Mouse (Mus musculus): Measurements from ENCODE around the gene Ksr1.

Gene Ksr1

DNA sequence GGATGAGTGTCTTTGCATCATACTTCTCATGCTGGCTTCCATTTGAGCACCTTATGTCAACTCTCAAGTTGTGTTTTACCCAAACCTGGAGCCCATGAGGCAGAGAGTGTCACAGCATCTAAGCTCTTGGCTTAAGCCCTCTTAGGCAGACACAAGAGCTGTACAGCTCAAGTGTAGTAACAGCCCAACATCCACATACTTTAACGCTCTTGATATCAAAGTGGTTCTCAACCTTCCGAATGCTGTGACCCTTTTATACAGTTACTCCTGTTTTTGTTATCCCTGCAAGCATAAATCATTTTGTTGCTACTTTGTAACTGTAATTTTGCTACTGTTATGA is 80.0 kb downstream of the Ksr1 start:
- DNase-seq (ENCODE audit: low read depth) = no peak

DNA sequence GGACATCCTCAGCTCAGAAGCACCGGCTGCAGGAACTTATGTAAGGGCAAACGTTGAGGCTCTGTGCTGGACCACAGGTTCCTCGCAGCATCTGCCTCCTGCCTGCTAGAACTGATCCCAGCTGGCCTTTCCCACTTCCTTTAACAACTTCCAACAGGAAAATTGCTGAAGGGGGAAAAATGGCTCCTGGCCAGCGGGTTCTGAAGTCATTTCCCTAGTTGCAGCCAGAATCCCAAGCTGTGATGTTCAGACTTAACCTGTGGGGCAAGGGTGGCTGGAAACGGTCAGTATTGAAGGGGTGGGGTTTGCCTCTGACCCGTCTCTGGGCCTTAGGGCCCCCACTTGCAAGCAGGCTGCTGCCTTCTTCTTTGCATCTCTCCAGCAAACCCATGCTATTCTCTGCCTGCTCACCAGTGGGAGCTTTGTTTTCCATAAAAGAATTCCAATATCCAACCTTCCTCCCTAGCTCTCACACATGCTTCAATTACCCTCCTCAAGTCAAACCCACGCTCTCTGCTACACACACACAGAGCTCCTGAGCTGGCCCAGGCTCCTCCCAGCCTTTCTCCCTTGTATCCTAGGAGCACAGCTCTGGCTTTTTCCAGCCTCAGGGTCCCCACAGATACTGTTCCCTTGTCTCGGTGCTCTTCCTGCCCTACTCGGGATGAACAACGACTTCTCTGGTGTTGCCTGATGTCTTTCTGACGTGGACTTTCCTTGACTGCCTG is 80.6 kb downstream of the Ksr1 start:
- no peak for DNase-seq (ENCODE audit: low read depth)

DNA sequence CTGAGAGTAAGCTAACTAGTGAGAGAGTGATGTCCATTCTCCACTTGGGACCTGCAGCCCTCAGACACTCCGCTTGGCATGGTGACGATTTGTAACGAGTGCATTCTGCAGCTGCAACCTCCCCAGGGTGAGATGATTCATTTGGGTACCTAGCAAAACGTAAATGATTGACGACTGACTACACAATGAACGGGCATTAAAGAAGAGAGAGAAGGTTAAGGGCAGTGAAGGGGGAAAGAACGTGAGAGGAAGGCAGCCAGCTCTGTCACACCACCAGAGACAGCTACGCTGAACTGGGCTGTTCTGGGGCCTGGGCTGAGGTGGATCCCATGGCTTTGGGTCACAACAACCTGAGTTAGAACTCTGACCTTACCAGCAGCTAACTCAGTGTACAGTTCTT is 81.9 kb downstream of the Ksr1 start:
- no peak for DNase-seq (ENCODE audit: low read depth)

DNA sequence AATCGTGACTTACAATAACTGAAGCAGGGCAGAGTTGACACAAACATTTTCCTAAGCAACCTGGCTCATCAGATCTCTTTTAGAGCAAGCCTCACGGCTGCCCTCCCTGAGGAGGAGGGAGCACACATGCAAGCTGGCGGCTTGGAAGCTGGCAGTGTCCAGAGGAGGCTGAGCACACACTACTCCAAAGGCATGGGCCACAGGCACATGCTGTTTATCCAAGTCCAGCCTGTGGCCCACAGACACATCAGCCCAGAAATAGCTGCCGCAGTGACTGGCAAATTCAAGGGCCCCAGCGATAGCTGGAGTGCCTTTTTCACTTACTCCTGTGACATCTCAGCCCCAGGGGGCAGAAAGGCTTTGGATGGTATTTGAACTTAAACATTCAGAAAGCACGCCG is 82.6 kb downstream of the Ksr1 start:
- no peak for DNase-seq (ENCODE audit: low read depth)

DNA sequence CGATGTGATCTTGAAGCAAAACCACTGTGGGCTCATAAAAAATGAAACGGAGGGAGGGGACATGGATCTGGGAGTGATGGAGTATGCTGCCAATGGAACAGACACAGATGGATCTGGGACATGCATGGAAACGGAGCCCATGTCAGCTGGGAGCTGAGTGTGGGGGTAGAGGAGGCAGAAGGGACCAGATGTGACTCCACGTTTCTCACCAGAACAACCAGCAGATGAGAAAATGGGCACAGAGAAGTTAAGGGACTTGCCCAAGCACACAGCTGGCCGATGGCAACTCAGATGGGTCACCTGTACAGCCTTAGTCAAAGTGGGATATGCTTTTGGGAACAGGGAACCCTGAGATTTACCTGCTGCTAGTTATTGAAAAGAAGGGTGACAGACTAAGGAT is 83.3 kb downstream of the Ksr1 start:
- DNase-seq (ENCODE audit: low read depth) = no peak

DNA sequence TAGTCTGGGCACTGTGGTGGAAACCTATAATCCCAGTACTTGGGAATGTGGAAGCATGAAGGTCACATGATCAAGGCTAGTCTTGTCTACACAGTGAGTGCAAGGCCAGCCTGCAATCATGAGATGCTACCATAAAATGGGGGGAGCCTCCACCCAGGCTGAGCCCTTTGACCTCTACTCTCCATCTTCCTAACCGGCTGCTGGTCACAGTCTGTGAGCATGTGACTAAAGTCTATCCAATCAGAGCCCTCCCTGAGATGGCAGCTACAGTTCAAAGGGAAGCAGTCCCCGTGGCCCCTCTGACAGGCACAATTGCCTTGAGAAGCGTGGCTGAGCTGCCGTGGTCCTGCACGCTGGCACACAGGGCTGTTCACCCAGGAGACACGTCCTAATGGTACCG is 84.4 kb downstream of the Ksr1 start:
- no peak for DNase-seq (ENCODE audit: low read depth)

DNA sequence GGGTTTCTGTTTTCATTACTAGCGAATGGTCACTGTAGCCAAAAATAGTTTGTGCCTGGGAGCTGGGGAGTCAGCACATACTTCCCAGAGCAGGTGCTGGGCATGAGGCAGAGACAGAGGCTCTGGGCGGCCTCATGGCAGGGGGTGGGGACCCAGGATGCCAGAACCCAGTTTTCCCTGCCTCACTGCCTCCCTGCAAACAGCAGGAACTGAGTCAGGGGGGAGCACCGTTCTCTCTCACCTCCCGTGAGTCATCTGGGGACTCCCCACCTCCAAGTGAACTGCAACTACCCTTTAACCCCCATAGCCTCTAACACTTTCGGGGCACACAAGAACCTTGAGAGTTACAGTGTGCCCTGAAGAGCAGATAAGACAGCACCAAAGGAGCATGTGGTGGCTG is 86.4 kb downstream of the Ksr1 start:
- no peak for DNase-seq (ENCODE audit: low read depth)

DNA sequence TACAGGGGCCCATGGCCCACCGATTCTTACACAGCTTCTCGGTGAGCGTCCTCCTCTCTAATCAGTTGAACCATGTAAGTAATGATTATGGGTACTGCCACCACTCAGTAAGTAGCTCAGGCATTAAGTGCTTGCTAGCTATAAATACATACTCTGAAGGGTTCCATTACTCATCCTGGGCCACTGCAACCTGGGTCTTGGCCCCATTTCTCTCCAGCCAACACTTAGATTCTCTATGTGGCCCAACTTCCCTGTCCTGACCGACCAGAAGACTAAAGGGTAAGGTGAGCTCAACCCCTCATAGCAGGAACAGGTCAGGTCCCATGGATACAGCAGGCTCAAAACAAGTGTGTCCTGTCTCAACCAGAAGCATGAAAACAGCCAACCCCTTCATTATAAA is 87.1 kb downstream of the Ksr1 start:
- DNase-seq (ENCODE audit: low read depth) = no peak

DNA sequence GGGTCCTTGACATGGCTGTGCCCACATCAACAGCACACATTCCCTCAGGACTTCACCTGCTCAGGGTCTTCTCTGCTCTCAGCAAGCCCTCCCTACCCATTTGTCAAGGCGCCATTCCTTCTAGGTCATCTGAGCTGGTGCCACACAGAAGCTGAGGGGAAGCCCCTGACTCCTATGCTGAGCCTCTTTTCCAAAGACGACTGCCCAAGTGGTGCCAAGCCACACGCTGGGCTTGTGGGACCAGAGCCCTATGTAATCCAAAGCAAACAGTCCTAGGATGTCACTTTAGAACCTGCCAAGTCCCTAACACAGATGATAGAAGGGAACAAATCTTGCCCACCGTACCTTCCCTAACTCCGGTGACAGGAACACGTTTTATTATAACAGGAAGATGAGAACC is 87.6 kb downstream of the Ksr1 start:
- DNase-seq (ENCODE audit: low read depth) = no peak

DNA sequence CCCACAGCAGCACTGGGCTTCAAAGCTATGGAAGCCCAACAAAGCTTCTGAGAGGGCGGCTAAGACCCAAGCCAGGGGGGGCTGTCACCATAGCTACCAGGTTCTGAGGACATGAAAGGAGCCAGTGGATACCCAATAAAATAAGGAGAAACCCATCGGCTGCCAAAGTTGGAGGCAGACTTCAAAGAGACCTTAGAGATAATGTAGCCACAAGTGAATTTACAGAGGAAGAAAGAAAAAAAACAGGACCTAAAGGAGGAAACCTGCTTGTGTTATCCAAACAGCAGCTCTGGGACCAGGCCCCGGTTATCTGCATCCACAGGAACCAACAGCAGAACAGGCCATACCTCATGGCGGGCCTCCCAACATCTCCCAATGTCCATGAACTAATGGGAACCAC is 88.4 kb downstream of the Ksr1 start:
- DNase-seq (ENCODE audit: low read depth) = no peak

DNA sequence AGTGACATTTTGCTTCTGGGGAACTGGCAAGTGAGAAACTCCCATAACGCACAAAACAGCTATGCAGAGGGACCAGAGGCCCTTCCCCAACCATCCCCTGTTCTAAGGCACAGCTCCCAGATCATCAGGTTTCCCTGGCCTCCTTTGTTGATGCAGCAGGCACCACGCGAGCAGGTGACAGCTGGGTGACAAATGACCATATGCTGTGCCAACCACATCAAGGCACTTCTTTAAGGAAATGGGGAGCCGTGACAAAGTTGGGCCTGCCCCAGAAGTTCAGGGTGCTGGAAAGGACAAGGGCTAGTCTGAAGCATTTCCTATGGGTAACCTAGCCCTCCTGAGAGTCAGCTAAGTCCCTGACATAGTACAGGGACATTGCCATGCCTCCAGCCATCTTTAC is 89.3 kb downstream of the Ksr1 start:
- DNase-seq (ENCODE audit: low read depth) = no peak

DNA sequence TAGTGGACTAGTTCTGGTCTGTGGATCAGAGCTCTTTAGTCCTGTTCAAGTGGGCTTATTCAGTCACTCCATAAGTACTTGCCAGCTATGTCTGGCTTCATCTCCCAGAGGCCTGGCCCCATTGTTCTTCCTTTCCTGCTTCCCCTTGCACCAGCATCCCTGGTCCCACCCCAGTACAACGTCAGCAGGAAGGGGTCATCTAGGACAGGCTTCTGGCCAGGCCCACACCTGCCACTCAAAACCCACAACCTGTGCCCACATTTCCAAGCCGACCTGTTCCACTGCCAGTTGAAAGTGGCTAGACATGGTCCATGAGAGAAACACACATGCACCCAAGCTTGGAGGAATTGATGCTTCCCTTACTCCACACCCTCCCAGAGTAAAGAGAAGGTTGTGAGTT is 90.2 kb downstream of the Ksr1 start:
- no peak for DNase-seq (ENCODE audit: low read depth)

DNA sequence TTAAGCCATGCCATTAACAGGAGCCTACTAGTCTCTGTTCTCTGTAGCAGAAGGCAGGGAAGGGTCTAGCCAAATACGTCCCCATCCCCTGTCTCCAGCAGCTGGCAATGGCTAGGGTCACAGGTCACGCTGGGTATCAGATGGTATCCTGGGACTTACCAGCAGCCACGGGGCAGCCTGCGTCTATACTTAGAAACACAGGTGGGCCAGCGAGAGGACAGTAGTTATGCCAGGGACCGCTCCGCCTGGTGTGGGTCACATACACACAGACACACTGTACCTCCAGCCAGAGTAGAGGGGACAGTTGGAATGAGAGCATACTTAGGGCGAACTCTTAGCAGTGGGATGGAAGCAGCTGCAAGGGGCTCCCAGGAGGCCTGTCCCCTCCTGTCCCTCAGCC is 91.0 kb downstream of the Ksr1 start:
- no peak for DNase-seq (ENCODE audit: low read depth)

DNA sequence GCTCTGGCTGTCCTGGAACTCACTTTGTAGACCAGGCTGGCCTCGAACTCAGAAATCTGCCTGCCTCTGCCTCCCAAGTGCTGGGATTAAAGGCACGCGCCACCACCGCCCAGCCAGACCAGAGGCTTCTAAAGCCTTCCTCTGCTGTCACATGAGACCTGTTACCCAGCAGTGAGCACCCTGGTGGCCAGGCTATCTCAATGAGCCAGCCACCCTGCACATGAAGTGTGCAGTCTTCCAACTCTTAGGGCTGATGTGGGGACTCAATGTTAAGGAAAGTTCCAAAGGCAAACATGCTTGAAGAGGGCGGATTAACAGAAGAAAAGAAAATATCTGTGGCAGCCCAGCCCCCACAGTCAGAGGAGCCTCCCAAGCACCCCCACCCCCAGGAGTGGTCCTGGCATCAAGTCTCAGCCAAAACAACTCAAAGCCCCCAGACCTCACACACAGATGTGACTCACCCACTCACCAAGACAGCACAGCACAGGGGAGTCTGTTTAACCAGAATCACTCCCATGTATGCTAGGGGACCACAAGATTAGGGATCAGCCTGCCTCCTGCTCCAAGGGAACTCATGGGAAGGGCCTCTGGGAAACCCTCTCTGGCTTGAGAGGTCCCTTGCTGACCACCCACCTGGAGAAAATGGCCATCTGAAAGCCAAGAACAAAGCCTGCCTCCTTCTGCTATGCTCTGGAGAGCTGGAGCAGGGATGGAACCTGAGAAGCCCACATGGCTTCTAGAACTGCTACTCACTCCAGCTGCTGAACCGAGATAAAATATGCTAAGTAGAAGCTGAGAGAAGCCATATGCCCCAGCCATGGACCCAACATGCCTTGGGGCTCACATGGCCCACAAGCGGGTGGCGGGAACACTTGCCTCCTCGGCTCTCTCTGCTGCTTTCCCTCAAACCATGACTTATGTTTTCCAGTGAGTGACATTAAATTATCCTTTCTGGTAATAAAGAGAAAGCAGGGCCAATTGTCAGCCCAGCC is 91.8 kb downstream of the Ksr1 start:
- DNase-seq (ENCODE audit: low read depth) = no peak

DNA sequence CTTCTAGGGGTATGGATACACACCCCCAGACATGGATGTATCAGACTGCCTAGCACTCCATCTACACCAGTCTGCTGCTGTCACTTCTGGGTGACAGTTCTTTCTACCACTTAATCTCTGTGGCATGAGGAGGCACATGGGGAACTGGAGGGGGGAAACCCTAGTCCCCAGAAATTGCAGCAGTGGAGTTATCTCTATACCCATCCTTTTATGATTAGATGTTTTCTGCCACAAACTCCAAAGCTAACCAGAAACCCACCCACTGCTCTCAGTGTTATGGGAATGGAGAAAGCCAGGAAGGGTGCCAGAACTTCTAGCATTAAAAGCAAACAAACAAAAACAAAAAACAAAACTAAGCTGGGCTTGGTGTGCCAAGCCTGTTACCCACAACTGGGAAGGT is 92.8 kb downstream of the Ksr1 start:
- DNase-seq (ENCODE audit: low read depth) = no peak

DNA sequence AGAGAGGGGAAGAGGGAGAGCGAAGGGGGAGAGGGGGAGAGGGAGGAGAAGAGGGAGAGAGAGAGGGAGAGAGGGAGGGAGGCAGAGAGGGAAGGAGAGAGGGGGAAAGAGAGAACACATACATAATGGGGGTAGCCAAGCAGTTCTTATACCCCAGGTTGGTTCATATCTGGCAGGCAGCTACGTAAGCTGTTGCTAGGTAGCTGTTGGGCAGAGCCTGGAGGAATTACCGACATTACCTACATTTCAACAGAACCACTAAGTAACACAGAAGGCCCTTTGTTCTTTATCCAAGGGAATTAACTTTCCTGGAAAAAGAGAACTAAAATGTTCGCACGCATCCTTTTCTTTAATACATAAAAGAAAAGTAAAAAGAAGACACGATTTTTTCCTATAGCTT is 93.4 kb downstream of the Ksr1 start:
- DNase-seq (ENCODE audit: low read depth) = no peak

DNA sequence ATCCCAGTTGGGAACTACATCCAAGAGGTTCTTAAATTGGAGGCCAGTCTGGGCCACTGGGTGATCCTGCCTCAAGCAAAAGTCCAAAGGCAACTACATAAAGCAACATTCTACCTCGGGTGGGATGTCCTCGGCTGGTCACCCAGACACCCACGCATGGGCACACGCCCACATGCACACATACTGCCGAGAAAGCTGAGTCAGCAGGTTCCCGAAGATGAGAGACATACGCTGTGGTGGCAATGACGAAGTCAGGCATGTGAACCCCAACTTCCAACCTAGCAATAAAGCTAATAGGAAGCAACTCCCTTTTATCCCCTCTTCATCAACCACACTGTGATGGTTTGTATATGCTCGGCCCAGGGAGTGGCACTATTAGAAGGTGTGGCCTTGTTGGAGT is 94.7 kb downstream of the Ksr1 start:
- DNase-seq (ENCODE audit: low read depth) = no peak

DNA sequence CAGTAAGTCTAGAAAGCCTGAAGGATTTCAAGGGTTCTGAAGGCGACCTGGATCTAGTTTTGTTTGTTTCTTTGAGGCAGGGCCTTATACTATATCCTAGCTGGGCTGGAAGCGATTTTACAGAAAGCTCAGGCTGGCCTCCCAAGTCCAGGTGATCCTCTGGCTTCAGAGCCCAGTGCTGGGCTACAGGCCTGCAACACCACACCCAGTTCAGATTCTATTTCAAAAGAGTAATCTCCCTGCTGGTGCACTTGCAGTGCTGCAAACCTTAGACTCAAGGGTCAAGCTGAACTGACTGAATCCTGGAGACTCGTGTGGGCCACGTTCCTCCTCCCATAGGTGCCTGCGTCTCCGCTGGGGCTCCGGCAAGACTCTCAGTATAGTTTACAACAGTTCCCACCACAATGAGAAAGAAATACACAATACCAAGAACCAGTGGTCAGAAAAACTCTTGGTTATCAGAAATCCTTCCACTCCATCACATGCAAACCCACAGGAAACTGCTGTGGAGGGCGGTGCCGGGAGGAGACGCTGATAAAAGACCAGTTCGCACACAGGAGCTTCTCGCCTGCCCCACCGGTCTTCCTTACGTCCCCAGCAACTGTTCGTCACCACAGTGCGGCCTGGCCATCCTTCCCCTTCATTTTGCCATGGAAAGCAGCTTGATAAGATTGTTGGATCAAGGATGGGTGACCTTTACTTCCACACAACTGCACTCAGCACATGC is 95.3 kb downstream of the Ksr1 start:
- DNase-seq (ENCODE audit: low read depth) = no peak

DNA sequence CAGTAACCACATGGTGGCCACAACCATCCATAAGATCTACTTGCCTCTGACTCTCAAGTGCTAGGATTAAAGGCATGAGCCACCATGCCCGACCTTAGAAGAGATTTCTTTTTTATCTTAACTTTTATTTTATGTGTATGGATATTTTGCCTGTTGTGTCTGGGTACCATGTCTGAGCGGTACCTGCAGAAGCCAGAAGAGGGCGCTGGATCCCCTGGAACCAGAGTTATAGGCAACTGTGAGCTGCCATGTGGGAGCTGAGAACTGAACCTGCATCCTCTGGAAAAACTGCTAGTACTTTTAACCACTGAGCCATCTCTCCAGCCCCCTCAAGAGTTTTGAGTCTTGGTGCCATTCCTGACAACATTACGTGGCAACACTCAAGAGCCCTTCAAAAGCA is 97.3 kb downstream of the Ksr1 start:
- no peak for DNase-seq (ENCODE audit: low read depth)

DNA sequence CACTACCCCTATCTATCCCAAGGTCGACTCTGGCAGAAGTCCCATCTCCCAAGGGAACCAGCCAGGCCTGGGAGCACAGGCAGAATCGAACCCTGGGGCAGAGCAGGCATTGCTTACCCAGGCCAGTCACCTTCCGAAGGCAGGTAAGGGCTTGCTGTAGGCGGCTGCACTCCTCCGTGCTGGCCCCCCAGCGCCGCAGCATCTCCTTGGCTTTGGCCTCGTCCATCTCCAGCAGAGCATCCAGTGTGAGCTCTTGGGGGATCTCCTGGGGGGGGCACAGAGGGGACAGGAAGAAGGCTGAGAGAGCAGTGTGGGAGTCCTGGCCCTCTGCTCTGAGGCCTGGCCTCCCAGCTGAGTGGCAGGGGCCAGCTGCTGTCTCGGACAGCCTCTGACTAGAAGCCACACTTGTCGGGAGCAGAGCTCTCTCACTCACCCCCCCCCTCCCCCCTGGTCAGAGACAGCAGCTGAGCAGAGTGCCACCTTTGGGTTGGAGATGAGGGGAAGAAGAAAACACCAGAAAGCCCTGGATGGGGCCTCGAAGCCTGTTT is 99.0 kb downstream of the Ksr1 start:
- DNase-seq (ENCODE audit: low read depth) = no peak

DNA sequence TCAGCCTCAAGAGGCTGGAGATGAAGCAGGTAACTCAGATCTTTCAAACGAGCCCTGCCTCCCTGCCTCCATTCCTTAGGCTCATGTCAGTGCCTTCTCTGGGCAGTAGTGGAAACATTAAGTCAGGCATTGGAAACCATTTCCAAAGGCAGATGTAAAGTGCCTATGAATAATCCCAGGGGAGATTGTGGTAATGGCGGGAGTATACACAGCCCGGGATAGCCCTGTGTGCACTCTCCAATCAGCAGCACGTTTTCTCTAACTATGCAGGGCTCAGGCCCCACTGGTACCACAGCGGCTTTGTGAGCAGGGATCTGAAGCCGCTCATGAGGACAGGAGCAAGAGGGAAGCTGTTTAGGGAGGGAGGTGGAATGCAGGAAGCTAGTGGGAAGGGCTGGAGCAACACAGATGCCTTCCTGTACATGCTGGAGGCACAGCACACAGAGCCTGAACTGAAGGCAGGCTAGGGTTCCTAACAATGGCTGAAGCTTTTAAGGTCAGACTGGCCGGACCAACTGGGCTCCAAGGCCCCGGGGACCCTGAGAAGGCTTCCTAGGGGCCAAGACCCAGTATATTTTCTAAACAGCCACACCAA is 99.5 kb downstream of the Ksr1 start:
- no peak for DNase-seq (ENCODE audit: low read depth)

DNA sequence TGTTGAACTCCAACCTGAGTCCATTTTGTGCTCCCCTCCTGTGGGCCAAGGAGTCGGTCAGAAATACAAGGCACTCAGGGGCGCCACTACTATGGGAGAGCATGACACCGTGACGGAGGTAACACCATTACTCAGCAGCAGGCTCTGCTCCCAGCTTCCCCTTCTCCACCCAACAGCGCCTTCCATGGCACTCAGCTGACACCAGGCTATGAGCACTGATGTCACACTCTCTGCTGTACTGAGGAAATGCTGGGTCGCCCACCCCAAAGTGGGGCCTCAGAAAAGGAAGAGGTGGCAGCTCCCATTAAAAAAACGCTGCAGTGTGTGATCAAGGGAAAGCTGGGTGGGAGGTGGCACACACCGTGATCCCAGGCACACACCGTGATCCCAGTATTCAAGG is 101.0 kb downstream of the Ksr1 start:
- no peak for DNase-seq (ENCODE audit: low read depth)

All from naive thymus-derived CD4-positive, alpha-beta T cell, adult 2 months (primary cell).